Mouse (Mus musculus): ENCODE measurements around the gene Gvin1. TPM values are rescaled to one million over a fixed set of nuclear protein-coding genes. Genes with fewer than 3 reads are reported as not detected.
"Not testable (repeated sequence)": the region's sequence is repeated elsewhere in the genome, so short reads cannot be mapped to it uniquely, and the experiment has no call there.

Gvin1 gene
- polyA plus RNA-seq (2016; fragmentation: Nextera tagmentation; extraction: Ambion mirVana), result 0.29 and 0.60 TPM in 2 replicates

DNA sequence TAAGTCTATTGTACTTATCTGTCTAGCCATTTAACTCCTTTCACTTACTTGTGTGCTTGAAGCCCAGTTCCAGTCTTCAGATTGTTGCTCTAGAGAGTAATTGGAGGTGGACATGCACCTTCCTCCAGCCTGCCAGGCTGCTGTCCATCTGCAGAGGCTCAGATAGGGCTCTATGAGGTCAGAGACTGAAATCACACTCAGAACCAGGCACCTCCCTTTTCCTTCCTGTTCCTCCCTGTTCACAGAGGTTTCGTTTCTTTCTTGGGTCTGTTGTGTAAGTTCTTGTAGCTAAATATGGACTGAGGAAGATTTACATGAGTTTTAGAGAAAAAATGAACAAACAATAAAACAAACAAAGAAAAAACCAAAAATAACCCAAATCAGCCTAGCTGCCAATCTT is at the start of gene Gvin1:
Gene Gvin1 (minus strand): TSS at position 150 of the 400 bp plus-strand sequence.
- WGBS (ENCODE audit: insufficient replicate concordance), result 17% methylated on average over 1 of the region's 1 CpGs
- 0 out of 2 replicates have a peak, but pooled peaks have one; percentile 44 for ATAC-seq

DNA sequence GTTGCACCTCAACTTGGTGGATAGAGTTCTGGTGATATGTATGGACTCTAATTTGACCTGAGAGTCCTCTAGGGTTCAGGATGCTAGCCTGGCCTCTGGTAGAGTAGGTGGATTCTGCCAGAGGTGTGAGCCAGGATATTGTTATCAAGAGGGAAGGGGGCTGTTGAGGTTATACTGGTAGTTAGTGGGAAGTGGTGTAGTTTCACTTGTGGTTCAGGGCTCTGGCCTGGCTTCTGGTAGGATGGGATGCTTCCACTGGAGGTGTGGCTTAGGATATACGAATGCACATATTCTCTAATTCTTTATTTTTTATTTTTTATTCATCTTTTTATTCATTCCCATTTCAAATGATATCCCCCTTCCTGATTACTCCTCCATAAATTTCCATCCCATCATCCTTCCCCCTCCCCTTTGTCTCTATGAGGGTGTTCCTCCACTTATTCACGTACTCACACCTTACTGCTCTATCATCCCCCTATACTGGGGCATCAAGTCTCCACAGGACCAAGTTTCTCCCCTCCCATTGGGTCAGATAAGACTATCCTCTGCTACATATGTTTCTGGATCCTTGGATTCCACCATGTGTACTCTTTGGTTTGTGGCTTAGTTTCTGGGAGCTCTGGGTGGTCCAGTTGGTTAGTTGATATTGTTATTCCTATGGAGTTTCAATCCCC is 36.9 kb upstream of the Gvin1 start:
- Histone ChIP-seq H3K4me1 (no peaks in the 10 kb centered on the region), H3K9me3 (replicated peaks) (0 out of 2 replicates have a peak, but pooled peaks cover 4% of the 10 kb centered on the region), H3K4me3 (no peak overlapping the region), H3K27ac (no peak overlapping the region), H3K36me3 (no peaks in the 10 kb centered on the region), H3K9ac (no peak overlapping the region), H3K27me3 (replicated peaks) (no peaks in the 10 kb centered on the region), H3K4me2 (no peak overlapping the region)
- 44% methylated on average over 2 of the region's 2 CpGs for WGBS (ENCODE audit: insufficient replicate concordance)
- no peak; the same call in 1 of the 2 replicates for ATAC-seq

More for the DNA sequence above, at the start of gene Gvin1:
- not testable (repeated sequence) for H3K4me1 ChIP-seq; H3K9me3 ChIP-seq (replicated peaks); H3K27ac ChIP-seq; H3K4me2 ChIP-seq; H3K9ac ChIP-seq; H3K27me3 ChIP-seq (replicated peaks); H3K36me3 ChIP-seq; H3K4me3 ChIP-seq

- no peak for ATAC-seq
- no peak overlapping the region for H3K9ac ChIP-seq
- H3K4me3 ChIP-seq, result no peak overlapping the region
- H3K36me3 ChIP-seq, result no peaks in the 10 kb centered on the region
- no peaks in the 10 kb centered on the region for H3K4me1 ChIP-seq
- WGBS (ENCODE audit: insufficient replicate concordance), result 66% methylated on average over 2 of the region's 2 CpGs
- H3K27ac ChIP-seq, result no peak overlapping the region
- no peak overlapping the region for H3K4me2 ChIP-seq
- no peaks in the 10 kb centered on the region for H3K27me3 ChIP-seq (replicated peaks)
- H3K9me3 ChIP-seq (replicated peaks), result 0 out of 2 replicates have a peak, but pooled peaks cover 4% of the 10 kb centered on the region
Measured at GRCm38 (mm10) chr7:106248922-106249321, 33.8 kb upstream of the Gvin1 start.

DNA sequence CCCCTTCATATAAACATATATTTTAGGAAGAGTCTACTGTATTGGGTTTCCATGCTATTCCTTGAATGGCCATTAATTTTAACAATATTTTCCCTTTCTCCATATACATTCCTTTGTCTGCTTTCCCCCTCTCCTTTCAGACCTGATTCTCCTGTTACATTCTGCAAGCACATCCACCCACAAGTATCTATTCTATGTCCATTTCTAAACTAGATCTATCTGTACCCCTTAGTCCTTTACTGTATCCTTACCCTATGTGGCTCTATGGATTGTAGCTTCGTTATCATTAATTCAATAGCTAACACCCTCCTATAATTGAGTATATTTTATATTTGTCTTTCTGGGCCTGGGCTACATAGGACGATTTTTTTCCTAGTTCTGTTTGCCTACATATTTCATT is 33.1 kb upstream of the Gvin1 start:
- H3K4me1 ChIP-seq, result no peaks in the 10 kb centered on the region
- 50% methylated on average over 2 of the region's 2 CpGs for WGBS (ENCODE audit: insufficient replicate concordance)

DNA sequence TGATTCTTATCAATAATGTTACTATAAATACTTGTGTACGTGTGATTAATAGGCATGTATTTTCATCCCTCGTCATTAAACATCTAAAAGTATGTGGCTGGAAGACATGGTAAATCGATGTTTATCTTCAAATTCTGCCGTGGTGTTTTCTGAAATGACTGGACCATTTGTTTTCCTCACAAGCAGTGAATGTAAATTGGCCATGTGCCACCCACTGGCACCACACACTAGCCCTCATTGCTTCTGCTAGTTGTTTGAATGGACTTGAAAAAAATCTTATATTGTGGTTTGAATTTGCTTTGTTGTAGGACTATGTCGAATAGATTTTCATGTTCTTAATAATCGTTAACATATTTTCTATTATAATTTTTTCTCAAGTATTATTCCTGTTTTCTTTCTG is 30.5 kb upstream of the Gvin1 start:
- 64% methylated on average over 6 of the region's 6 CpGs for WGBS (ENCODE audit: insufficient replicate concordance)
- no peaks in the 10 kb centered on the region for H3K9me3 ChIP-seq (replicated peaks)
- no peak overlapping the region for H3K4me2 ChIP-seq
- H3K9ac ChIP-seq, result no peak overlapping the region
- H3K4me3 ChIP-seq, result no peak overlapping the region
- H3K4me1 ChIP-seq, result no peaks in the 10 kb centered on the region
- H3K27ac ChIP-seq, result no peak overlapping the region
- no peaks in the 10 kb centered on the region for H3K36me3 ChIP-seq
- no peak for ATAC-seq
- H3K27me3 ChIP-seq (replicated peaks), result no peaks in the 10 kb centered on the region

More for the DNA sequence above, 33.1 kb upstream of the Gvin1 start:
- Histone ChIP-seq H3K27ac (no peak overlapping the region), H3K27me3 (replicated peaks) (no peaks in the 10 kb centered on the region), H3K36me3 (no peaks in the 10 kb centered on the region), H3K4me2 (no peak overlapping the region), H3K9ac (no peak overlapping the region), H3K4me3 (no peak overlapping the region), H3K9me3 (replicated peaks) (0 out of 2 replicates have a peak, but pooled peaks cover 2% of the 10 kb centered on the region)
- ATAC-seq, result no peak

GRCm38 (mm10) chr7:106240484-106241275 is 25.6 kb upstream of the Gvin1 start:
- H3K36me3 ChIP-seq; ATAC-seq; H3K4me1 ChIP-seq; H3K27me3 ChIP-seq (replicated peaks); H3K9ac ChIP-seq; H3K4me2 ChIP-seq; H3K4me3 ChIP-seq; H3K27ac ChIP-seq; H3K9me3 ChIP-seq (replicated peaks): not testable (repeated sequence)
- 82% methylated on average over 12 of the region's 12 CpGs for WGBS (ENCODE audit: insufficient replicate concordance)

GRCm38 (mm10) chr7:106237192-106237465 is 22.0 kb upstream of the Gvin1 start:
- no peak overlapping the region for H3K27ac ChIP-seq
- no peaks in the 10 kb centered on the region for H3K9me3 ChIP-seq (replicated peaks)
- no peak overlapping the region for H3K4me2 ChIP-seq
- H3K27me3 ChIP-seq (replicated peaks), result no peaks in the 10 kb centered on the region
- no peak overlapping the region for H3K4me3 ChIP-seq
- no peak for ATAC-seq
- H3K4me1 ChIP-seq, result no peaks in the 10 kb centered on the region
- no peaks in the 10 kb centered on the region for H3K36me3 ChIP-seq
- no peak overlapping the region for H3K9ac ChIP-seq

GRCm38 (mm10) chr7:106236327-106237191 is 21.4 kb upstream of the Gvin1 start:
- H3K9me3 ChIP-seq (replicated peaks), result no peaks in the 10 kb centered on the region
- H3K36me3 ChIP-seq, result no peaks in the 10 kb centered on the region
- WGBS (ENCODE audit: insufficient replicate concordance), result 47% methylated on average over 2 of the region's 2 CpGs
- H3K4me1 ChIP-seq, result no peaks in the 10 kb centered on the region
- no peak overlapping the region for H3K9ac ChIP-seq
- no peak overlapping the region for H3K4me2 ChIP-seq
- H3K4me3 ChIP-seq, result no peak overlapping the region
- H3K27me3 ChIP-seq (replicated peaks), result no peaks in the 10 kb centered on the region
- no peak overlapping the region for H3K27ac ChIP-seq
- ATAC-seq, result peak; percentile 36; the same call in 1 of the 2 replicates

DNA sequence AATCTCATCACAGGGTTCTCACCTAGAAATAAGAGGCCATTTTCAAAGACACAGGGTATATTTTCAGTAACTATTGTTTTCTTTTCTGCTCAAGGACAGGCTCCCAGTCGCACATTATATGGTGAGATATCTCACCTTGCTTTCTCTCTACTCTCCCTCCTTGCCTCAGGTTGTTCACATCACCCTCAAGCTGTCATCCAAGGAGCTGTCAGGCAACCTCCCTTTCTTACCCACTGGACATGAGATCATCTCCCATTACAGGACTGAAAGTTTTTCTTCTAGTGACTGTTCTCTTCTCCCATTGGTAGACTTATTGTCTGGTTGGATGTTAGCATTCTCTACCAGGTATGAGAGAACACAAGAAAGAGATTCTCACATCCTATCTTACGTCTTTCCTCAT is 20.5 kb upstream of the Gvin1 start:
- H3K36me3 ChIP-seq, result no peaks in the 10 kb centered on the region
- ATAC-seq, result no peak
- no peaks in the 10 kb centered on the region for H3K4me1 ChIP-seq
- H3K27ac ChIP-seq, result no peak overlapping the region
- H3K9me3 ChIP-seq (replicated peaks), result no peaks in the 10 kb centered on the region
- H3K27me3 ChIP-seq (replicated peaks), result no peaks in the 10 kb centered on the region
- no peak overlapping the region for H3K4me2 ChIP-seq
- no peak overlapping the region for H3K9ac ChIP-seq
- WGBS (ENCODE audit: insufficient replicate concordance), result 44% methylated on average over 2 of the region's 2 CpGs
- H3K4me3 ChIP-seq, result no peak overlapping the region

GRCm38 (mm10) chr7:106215910-106216309 is 784 bp upstream of the Gvin1 start:
- H3K4me1 ChIP-seq; ATAC-seq; H3K27ac ChIP-seq; H3K36me3 ChIP-seq; H3K9me3 ChIP-seq (replicated peaks); H3K4me2 ChIP-seq; H3K4me3 ChIP-seq; H3K27me3 ChIP-seq (replicated peaks); H3K9ac ChIP-seq: not testable (repeated sequence)

DNA sequence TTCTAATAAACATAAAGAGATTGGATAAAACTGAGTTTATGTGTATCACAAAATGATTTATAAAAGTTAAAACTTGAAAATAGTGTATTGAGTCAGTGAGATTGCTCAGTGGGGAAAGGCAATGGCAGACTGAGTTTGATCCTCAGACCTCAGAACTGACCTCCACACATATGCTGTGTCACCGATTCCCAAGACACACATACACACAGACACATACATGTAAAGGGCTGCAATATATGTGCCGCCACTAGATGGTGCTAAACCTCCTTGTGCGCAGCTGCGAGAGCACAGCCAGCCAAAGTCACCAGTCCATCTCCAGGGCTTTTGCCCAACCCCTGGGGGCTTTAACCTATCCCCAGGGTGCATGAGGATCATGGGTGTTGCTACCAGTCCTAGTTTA is 1.4 kb downstream of the Gvin1 start:
- not testable (repeated sequence) for H3K9me3 ChIP-seq (replicated peaks); H3K27me3 ChIP-seq (replicated peaks); H3K36me3 ChIP-seq; H3K4me1 ChIP-seq; H3K4me2 ChIP-seq; H3K4me3 ChIP-seq; H3K9ac ChIP-seq; H3K27ac ChIP-seq
- no CpG with 5 or more reads among the region's 4 CpGs for WGBS (ENCODE audit: insufficient replicate concordance)
- ATAC-seq, result peak; percentile 76

DNA sequence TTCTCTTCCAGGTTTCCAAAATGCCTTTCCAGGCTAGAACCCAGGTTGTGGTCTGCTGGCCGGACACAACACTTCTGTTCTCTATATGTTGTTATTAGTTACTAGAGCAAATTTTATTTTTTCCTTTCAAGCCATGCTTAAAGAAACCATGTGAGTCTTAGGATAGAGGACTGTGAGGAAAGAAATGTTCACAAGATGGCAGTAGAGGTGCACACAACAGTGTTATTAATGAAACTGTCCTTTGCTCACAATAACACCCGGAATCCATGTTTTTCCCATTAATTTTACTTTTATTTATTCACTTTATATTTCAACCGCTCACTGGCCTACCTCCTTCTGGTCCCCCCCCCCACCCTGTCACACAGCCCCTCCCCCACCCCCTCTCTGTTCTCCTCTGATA is 8.5 kb downstream of the Gvin1 start:
- not testable (repeated sequence) for H3K36me3 ChIP-seq; H3K9me3 ChIP-seq (replicated peaks); H3K27me3 ChIP-seq (replicated peaks); H3K27ac ChIP-seq; H3K9ac ChIP-seq; H3K4me1 ChIP-seq; H3K4me3 ChIP-seq; H3K4me2 ChIP-seq
- peak; percentile 68 for ATAC-seq
- WGBS (ENCODE audit: insufficient replicate concordance), result 55% methylated on average over 2 of the region's 3 CpGs
